ENCODE assay signal across 9 mouse cellular contexts in the genomic region with DNA sequence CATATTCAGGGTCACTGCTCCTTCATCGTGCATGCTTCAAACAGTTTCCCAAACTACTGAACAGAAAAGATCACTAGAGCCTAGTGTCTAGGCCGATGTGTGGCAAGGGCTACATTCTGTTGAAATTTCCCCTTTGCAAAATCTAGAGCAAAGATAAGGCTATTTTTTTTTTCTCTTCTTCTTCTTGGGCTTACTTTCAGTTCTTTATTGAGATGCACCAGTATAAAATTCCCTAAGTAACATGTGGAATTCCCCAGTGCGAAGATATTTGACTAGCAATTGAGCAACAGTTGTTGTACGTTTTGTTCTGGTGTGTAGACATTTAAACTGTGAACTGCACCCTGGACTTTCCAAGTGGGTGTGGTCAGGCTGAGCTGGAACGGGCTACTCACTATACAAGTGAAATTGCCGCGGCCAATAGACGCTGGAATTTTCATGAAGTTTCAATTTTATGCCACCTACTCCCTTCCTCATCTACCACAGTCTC. TPM values are rescaled to one million over a fixed set of nuclear protein-coding genes. Genes with fewer than 3 reads are reported as not detected.
A peak's percentile ranks its signal among the peaks of the same experiment; 100 is the strongest.
DNase-seq lines count a peak whose midpoint lies in the region; ATAC-seq and TF ChIP-seq lines count a peak whose summit lies in the region.
"Had no signal": no experiment of that assay in that cellular context is flagged by ENCODE, and none has a peak within 500 bp of the region (broad histone marks: within the 10 kb centered on the region; RNA-seq: fewer than 3 reads in every experiment).

No protein-coding gene starts in this region.

- no peaks in the 10 kb centered on the region for H3K4me1 ChIP-seq in kidney, embryonic 14.5 days (ENCODE audit: control insufficient read depth, insufficient read depth, low read length)
- H3K4me1 ChIP-seq in kidney, postnatal 0 days (replicated peaks; ENCODE audit: insufficient read depth, low read length): no peaks in the 10 kb centered on the region

- no peak overlapping the region for H3K4me2 ChIP-seq in kidney, embryonic 14.5 days (replicated peaks; ENCODE audit: low read depth, low read length)
- H3K4me2 ChIP-seq in kidney, postnatal 0 days (ENCODE audit: low read length): no peak overlapping the region
- H3K4me2 ChIP-seq in myocyte (ENCODE audit: low read depth): peak overlapping the region; percentile 44
- H3K4me2 ChIP-seq: hindbrain, embryonic 15.5 days had no signal

- TF ChIP-seq CTCF in kidney, postnatal 0 days (IDR thresholded peaks at IDR 0.05; ENCODE audit: low read depth): no peak

- H3K27ac ChIP-seq in kidney, embryonic 14.5 days (ENCODE audit: low read depth, low read length): no peak overlapping the region
- H3K27ac ChIP-seq in kidney, postnatal 0 days: no peak overlapping the region
- H3K27ac ChIP-seq: hindbrain, embryonic 15.5 days had no signal

- no peaks in the 10 kb centered on the region for H3K27me3 ChIP-seq in kidney, embryonic 14.5 days (ENCODE audit: control insufficient read depth, insufficient read depth, low read length)
- H3K27me3 ChIP-seq in kidney, postnatal 0 days (ENCODE audit: insufficient read depth, low read length): no peaks in the 10 kb centered on the region
- H3K27me3 ChIP-seq in myocyte (ENCODE audit: control insufficient read depth, insufficient read depth, insufficient read length): no peaks in the 10 kb centered on the region
- H3K27me3 ChIP-seq: hindbrain, embryonic 15.5 days had no signal

- intact Hi-C loops in left cerebral cortex, postnatal 10 days (cut with DNase I): no loop called here

- no peak overlapping the region for H3ac ChIP-seq in myocyte (ENCODE audit: control insufficient read depth, insufficient read length)

- no peak for ATAC-seq in kidney, embryonic 14.5 days (ENCODE audit: low FRiP score, low TSS enrichment)
- ATAC-seq in kidney, postnatal 0 days (replicated peaks; ENCODE audit: low FRiP score, low read depth): no peak

- peaks cover 49% of the 10 kb centered on the region for H3K79me2 ChIP-seq in myocyte (ENCODE audit: control insufficient read depth, insufficient read depth)

- H3K36me3 ChIP-seq in kidney, embryonic 14.5 days (ENCODE audit: control insufficient read depth, insufficient read depth, low read length): peaks cover 14% of the 10 kb centered on the region; the same call in 1 of the 2 replicates
- peaks cover 19% of the 10 kb centered on the region; the same call in 1 of the 2 replicates for H3K36me3 ChIP-seq in kidney, postnatal 0 days (ENCODE audit: insufficient read depth, low read length)
- H3K36me3 ChIP-seq in myocyte (ENCODE audit: control insufficient read depth, insufficient read depth): peaks cover 33% of the 10 kb centered on the region

- no peak overlapping the region for H3K4me3 ChIP-seq in kidney, embryonic 14.5 days (ENCODE audit: low read length)
- H3K4me3 ChIP-seq in kidney, postnatal 0 days (replicated peaks; ENCODE audit: low read depth, low read length): no peak overlapping the region
- H3K4me3 ChIP-seq in myocyte: no peak overlapping the region
- H3K4me3 ChIP-seq: hindbrain, embryonic 15.5 days had no signal

- H3K9me3 ChIP-seq in kidney, embryonic 14.5 days (ENCODE audit: control insufficient read depth, low read length): no peaks in the 10 kb centered on the region
- H3K9me3 ChIP-seq in kidney, postnatal 0 days (replicated peaks; ENCODE audit: low read length): no peaks in the 10 kb centered on the region
- H3K9me3 ChIP-seq: hindbrain, embryonic 15.5 days had no signal

- WGBS in kidney, embryonic 14.5 days: 71% methylated on average over 8 of the region's 8 CpGs
- WGBS in kidney, postnatal 0 days: 63% methylated on average over 8 of the region's 8 CpGs

- peak; percentile 68 for DNase-seq in kidney, adult 11 months
- DNase-seq in c-Kit-positive CD71-negative TER-119-negative erythroid progenitor cells, embryonic 14.5 days (ENCODE audit: low read depth): peak; percentile 22
- peak; percentile 26 for DNase-seq in kidney, postnatal 0 days (ENCODE audit: low spot score)
- no peak for DNase-seq in left cerebral cortex, adult 9 months (ENCODE audit: low spot score in 2 of 2)
- DNase-seq in cerebellum, postnatal 25 days: no peak
- DNase-seq in left cerebral cortex, postnatal 10 days (ENCODE audit: extremely low spot score in 1 of 2, low spot score in 2 of 2): no peak

- no peak overlapping the region for H3K9ac ChIP-seq in kidney, embryonic 14.5 days (ENCODE audit: low read depth, low read length)
- H3K9ac ChIP-seq in kidney, postnatal 0 days (ENCODE audit: low read depth, low read length): no peak overlapping the region
- H3K9ac ChIP-seq: hindbrain, embryonic 15.5 days had no signal

- no peak for TF ChIP-seq POLR2A in myocyte (IDR thresholded peaks at IDR 0.05; ENCODE audit: insufficient read length, low read depth)

TF ChIP-seq in myocyte, 11 proteins besides CTCF, POLR2A, EP300 and RAD21:
- TF ChIP-seq USF1 (IDR thresholded peaks at IDR 0.05; ENCODE audit: low read depth) (no peak), CEBPB (IDR thresholded peaks at IDR 0.05; ENCODE audit: insufficient read depth, poor library complexity, severe bottlenecking) (0 out of 2 replicates have a peak, but pooled peaks have one; percentile 41)

RNA-seq across cellular contexts. Expression of gene Tnfaip3, which starts 6.2 kb away (rescaled TPM):
- polyA plus RNA-seq in kidney, embryonic 14.5 days (2014; fragmentation: Nextera tagmentation; extraction: Ambion mirVana): 1.1 and 3.5 TPM in 2 replicates
- polyA plus RNA-seq in kidney, postnatal 0 days (2015; fragmentation: Nextera tagmentation; extraction: Ambion mirVana): 2.5 and 2.6 TPM in 2 replicates
- 8.0 TPM for polyA plus RNA-seq in myocyte (2012; fragmentation: generic; extraction: Trizol)
- 1 to 10 TPM; 4.8 to 5.8 TPM for total RNA-seq in left cerebral cortex, postnatal 10 days (2021)

Comparison
In these comparisons a context has a peak if more than half of its experiments do, and no peak if none do; other contexts are left out.
1. DNase-seq: peak in kidney, adult 11 months (single experiment), c-Kit-positive CD71-negative TER-119-negative erythroid progenitor cells, embryonic 14.5 days (single experiment) and kidney, postnatal 0 days (single experiment); none in left cerebral cortex, adult 9 months (0 of 2), cerebellum, postnatal 25 days (0 of 2) and left cerebral cortex, postnatal 10 days (0 of 2).